Mouse (Mus musculus): Measurements from ENCODE around the gene Dusp13.

Dusp13 gene

GRCm38 (mm10) chr14:21746846-21747245 is 4.1 kb downstream of the Dusp13 start:
- DNase-seq, result no peak

- DNase-seq, result no peak
These were observed 4.7 kb downstream of the Dusp13 start for GRCm38 (mm10) chr14:21746251-21746650.

GRCm38 (mm10) chr14:21745149-21745548 is 5.8 kb downstream of the Dusp13 start:
- DNase-seq, result no peak

GRCm38 (mm10) chr14:21744169-21744568 is 6.8 kb downstream of the Dusp13 start:
- no peak for DNase-seq

- no peak for DNase-seq
These were observed 8.5 kb downstream of the Dusp13 start for GRCm38 (mm10) chr14:21742441-21742840.

GRCm38 (mm10) chr14:21741786-21742185 is 9.2 kb downstream of the Dusp13 start:
- peak; percentile 90 for DNase-seq

- no peak for DNase-seq
These were observed 9.7 kb downstream of the Dusp13 start for GRCm38 (mm10) chr14:21741314-21741713.

- no peak for DNase-seq
These were observed 10.6 kb downstream of the Dusp13 start for GRCm38 (mm10) chr14:21740345-21740744.

GRCm38 (mm10) chr14:21733131-21733905 is 17.7 kb downstream of the Dusp13 start:
- no peak for DNase-seq

GRCm38 (mm10) chr14:21729936-21730335 is 21.0 kb downstream of the Dusp13 start:
- DNase-seq, result no peak

GRCm38 (mm10) chr14:21729031-21729732 is 21.8 kb downstream of the Dusp13 start:
- DNase-seq, result no peak

- DNase-seq, result no peak
These were observed 28.8 kb downstream of the Dusp13 start for GRCm38 (mm10) chr14:21722021-21722698.

GRCm38 (mm10) chr14:21720430-21721205 is 30.4 kb downstream of the Dusp13 start:
- DNase-seq, result no peak

- DNase-seq, result no peak
These were observed 31.2 kb downstream of the Dusp13 start for GRCm38 (mm10) chr14:21719646-21720383.

- no peak for DNase-seq
These were observed 36.5 kb downstream of the Dusp13 start, which contains the start of gene Dupd1 for GRCm38 (mm10) chr14:21714486-21714885. Dupd1 (minus strand) TSS chr14:21714576.

- no peak for DNase-seq
These were observed 39.8 kb downstream of the Dusp13 start for GRCm38 (mm10) chr14:21711231-21711630.

GRCm38 (mm10) chr14:21709545-21709944 is 41.4 kb downstream of the Dusp13 start:
- DNase-seq, result no peak

GRCm38 (mm10) chr14:21706759-21707571 is 44.0 kb downstream of the Dusp13 start:
- peak; percentile 31 for DNase-seq

GRCm38 (mm10) chr14:21705462-21705861 is 45.5 kb downstream of the Dusp13 start:
- DNase-seq, result no peak

- DNase-seq, result no peak
These were observed 47.7 kb downstream of the Dusp13 start for GRCm38 (mm10) chr14:21703255-21703654.

- DNase-seq, result no peak
These were observed 48.3 kb downstream of the Dusp13 start for GRCm38 (mm10) chr14:21702691-21703090.
